Mouse (Mus musculus) heart, postnatal 0 days (tissue): Measurements from ENCODE around the gene Gpi1. TPM values are rescaled to one million over a fixed set of nuclear protein-coding genes. Genes with fewer than 3 reads are reported as not detected.

Experiments
- ATAC-seq: fragments of 200-750 bp; cut with Nextera tagmentation; 2 replicates; pipeline ENCODE4 v1.8.0; 2017; ENCODE audit warnings: low read depth, moderate number of reproducible peaks, moderate library complexity; ENCODE audit not compliant: insufficient read depth
- DNase-seq: peaks from one replicate; pipeline ENCODE4 v3.0.0-alpha.2; 2016; ENCODE audit warnings: low spot score
- H3K27ac ChIP-seq: fragments of 300-500 bp; sonication (generic); 2 replicates; pipeline ENCODE4 v1.5.1; 2014; ENCODE audit warnings: low read depth, mild to moderate bottlenecking
- H3K27me3 ChIP-seq: fragments of 300-500 bp; sonication (generic); 2 replicates; pipeline ENCODE4 v1.6.1; 2014; ENCODE audit warnings: low read length, mixed read lengths; ENCODE audit not compliant: control insufficient read depth, insufficient read depth
- H3K36me3 ChIP-seq: fragments of 300-500 bp; sonication (generic); replicated peaks from 2 replicates; pipeline ENCODE4 v1.6.1; 2014; ENCODE audit warnings: low read length, mixed read lengths; ENCODE audit not compliant: control insufficient read depth, insufficient read depth
- H3K4me1 ChIP-seq: fragments of 300-500 bp; sonication (generic); 2 replicates; pipeline ENCODE4 v1.6.1; 2014; ENCODE audit warnings: antibody characterized with exemption; ENCODE audit not compliant: control insufficient read depth, insufficient read depth
- H3K4me2 ChIP-seq: fragments of 300-500 bp; sonication (generic); 2 replicates; pipeline ENCODE4 v1.6.1; 2014; ENCODE audit warnings: low read depth, mild to moderate bottlenecking, low read length, moderate library complexity
- H3K4me3 ChIP-seq: fragments of 300-500 bp; sonication (generic); 2 replicates; pipeline ENCODE4 v1.5.1; 2014; ENCODE audit warnings: low read depth, low read length
- H3K9ac ChIP-seq: fragments of 300-500 bp; sonication (generic); replicated peaks from 2 replicates; pipeline ENCODE4 v1.6.1; 2014; ENCODE audit warnings: low read depth, low read length, mixed read lengths
- H3K9me3 ChIP-seq: fragments of 300-500 bp; sonication (generic); replicated peaks from 2 replicates; pipeline ENCODE4 v1.6.1; 2016; ENCODE audit warnings: low read length; ENCODE audit not compliant: control insufficient read depth
- CTCF ChIP-seq: IDR thresholded peaks from 2 replicates; pipeline ENCODE4 v1.5.1; 2016; ENCODE audit warnings: antibody characterized with exemption, control low read depth, low read depth
- EP300 ChIP-seq: IDR thresholded peaks from 2 replicates; pipeline ENCODE4 v1.6.1; 2016; ENCODE audit warnings: antibody characterized with exemption, low read depth
- WGBS: fragments of 180-500 bp; shearing (Covaris S2); extraction: QIAGEN DNeasy Blood & Tissue Kit; methylation state at CpG from one replicate; pipeline ENCODE4 v1.1.7; 2014; 5-methylcytosine and 5-hydroxymethylcytosine counted together
- polyA plus RNA-seq: library from polyadenylated mRNA; unstranded; fragments of >200 nt; fragmentation: Nextera tagmentation; extraction: Ambion mirVana; gene quantifications from 2 replicates; pipeline ENCODE4 v1.2.1, GENCODE M21; 2015
- total RNA-seq: library from RNA; depleted of rRNA; stranded (reverse); fragments of >200 nt; gene quantifications from 2 replicates; pipeline ENCODE4 v1.2.3, GENCODE M21; 2014; ENCODE audit warnings: low replicate concordance

Gene Gpi1
- total and polyA plus RNA-seq, 2 experiments from 2014 or later, result 618 to 645 TPM

- TF ChIP-seq EP300, result no peak
- peak; percentile 62 for TF ChIP-seq CTCF
- H3K36me3 ChIP-seq, result peaks cover 79% of the 10 kb centered on the region
- no peak overlapping the region for H3K4me2 ChIP-seq
Observed at GRCm38 (mm10) chr7:34252030-34252429, 21.9 kb upstream of the Gpi1 start.

GRCm38 (mm10) chr7:34250738-34251137 is 20.6 kb upstream of the Gpi1 start, which contains the start of gene Gm6096:
Gene Gm6096 (plus strand): TSS chr7:34251038.
- DNase-seq (no peak), ATAC-seq (no peak)
- TF ChIP-seq EP300 (no peak), CTCF (no peak)
- WGBS, result 93% methylated on average over 7 of the region's 7 CpGs
- H3K27me3 ChIP-seq, result no peaks in the 10 kb centered on the region
- H3K27ac ChIP-seq, result no peak within 1 kb of the TSS
- no peak within 1 kb of the TSS for H3K9ac ChIP-seq
- no peak within 1 kb of the TSS for H3K4me2 ChIP-seq
- H3K4me1 ChIP-seq, result no peaks in the 10 kb centered on the region
- peaks cover 76% of the 10 kb centered on the region for H3K36me3 ChIP-seq
- no peaks in the 10 kb centered on the region for H3K9me3 ChIP-seq
- no peak within 1 kb of the TSS for H3K4me3 ChIP-seq

More at GRCm38 (mm10) chr7:34252030-34252429, 21.9 kb upstream of the Gpi1 start:
- Histone ChIP-seq H3K4me3 (no peak overlapping the region), H3K4me1 (no peaks in the 10 kb centered on the region), H3K27me3 (no peaks in the 10 kb centered on the region), H3K9me3 (no peaks in the 10 kb centered on the region), H3K27ac (no peak overlapping the region), H3K9ac (no peak overlapping the region)
- WGBS, result 80% methylated on average over 2 of the region's 2 CpGs
- DNase-seq (peak; percentile 46), ATAC-seq (no peak)

DNA sequence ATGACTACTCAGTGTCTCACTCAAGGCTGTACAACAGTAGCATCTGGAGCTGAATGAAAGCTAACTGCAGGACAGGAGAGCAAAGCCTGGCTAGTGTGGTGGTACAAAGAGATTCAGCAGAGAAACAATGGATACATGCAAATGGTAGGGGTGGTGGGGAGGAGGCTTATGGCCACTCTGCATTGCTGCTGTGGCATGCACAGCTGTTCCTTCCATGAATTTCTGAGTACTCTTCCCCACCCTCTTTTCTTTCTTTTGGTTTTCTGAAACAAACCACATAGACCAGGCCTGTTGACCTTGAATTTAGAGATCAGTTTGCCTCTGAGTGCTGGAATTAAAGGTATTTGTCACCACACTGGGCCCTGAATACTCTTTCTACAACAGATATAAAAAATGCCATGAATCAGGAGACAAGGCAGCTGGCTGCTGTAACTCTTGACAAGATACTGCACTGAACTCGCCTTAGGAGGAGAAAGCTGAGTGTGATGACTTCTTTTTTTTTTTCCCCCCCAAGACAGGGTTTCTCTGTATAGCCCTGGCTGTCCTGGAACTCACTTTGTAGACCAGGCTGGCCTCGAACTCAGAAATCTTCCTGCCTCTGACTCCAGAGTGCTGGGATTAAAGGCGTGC is 16.8 kb upstream of the Gpi1 start:
- Histone ChIP-seq H3K9me3 (no peaks in the 10 kb centered on the region), H3K4me3 (no peak overlapping the region), H3K4me1 (no peaks in the 10 kb centered on the region), H3K9ac (no peak overlapping the region), H3K36me3 (peaks cover 77% of the 10 kb centered on the region), H3K27ac (no peak overlapping the region), H3K4me2 (no peak overlapping the region), H3K27me3 (no peaks in the 10 kb centered on the region)
- 80% methylated on average over 3 of the region's 3 CpGs for WGBS
- DNase-seq, result no peak
- ATAC-seq, result no peak
- TF ChIP-seq EP300 (no peak), CTCF (no peak)

DNA sequence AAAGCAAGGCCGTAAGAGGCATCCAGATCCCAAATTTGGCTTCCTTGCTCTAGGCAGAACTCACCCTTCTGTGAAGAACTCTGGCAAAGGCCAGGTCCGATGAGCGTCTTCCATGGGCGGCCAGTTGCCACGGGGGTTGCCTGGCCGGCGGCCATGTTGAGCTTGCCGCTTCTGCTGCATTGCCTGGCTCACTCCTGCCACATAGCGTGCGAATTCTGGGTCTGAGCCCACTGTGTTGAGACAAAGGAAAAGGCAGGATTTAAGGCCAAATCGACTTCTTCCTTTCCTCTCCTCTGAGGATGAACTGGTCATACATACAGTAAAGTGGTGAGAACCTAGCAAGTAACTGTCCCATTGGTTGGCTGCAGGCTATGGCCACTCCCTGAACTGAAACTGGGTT is 12.0 kb upstream of the Gpi1 start:
- Histone ChIP-seq H3K9ac (no peak overlapping the region), H3K4me2 (no peak overlapping the region), H3K27me3 (no peaks in the 10 kb centered on the region), H3K4me3 (no peak overlapping the region), H3K27ac (no peak overlapping the region), H3K36me3 (peaks cover 86% of the 10 kb centered on the region), H3K9me3 (no peaks in the 10 kb centered on the region), H3K4me1 (no peaks in the 10 kb centered on the region)
- no peak for TF ChIP-seq CTCF
- TF ChIP-seq EP300, result no peak
- DNase-seq (no peak), ATAC-seq (no peak)
- WGBS, result 94% methylated on average over 11 of the region's 11 CpGs

GRCm38 (mm10) chr7:34238086-34238485 is 8.0 kb upstream of the Gpi1 start:
- TF ChIP-seq EP300, result no peak
- TF ChIP-seq CTCF, result no peak
- ATAC-seq (no peak), DNase-seq (no peak)
- H3K9me3 ChIP-seq, result no peaks in the 10 kb centered on the region
- H3K4me2 ChIP-seq, result no peak overlapping the region
- no peak overlapping the region for H3K27ac ChIP-seq
- WGBS, result 92% methylated on average over 5 of the region's 5 CpGs
- H3K27me3 ChIP-seq, result no peaks in the 10 kb centered on the region
- no peak overlapping the region for H3K4me3 ChIP-seq
- peaks cover 12% of the 10 kb centered on the region; the same call in 1 of the 2 replicates for H3K4me1 ChIP-seq
- H3K36me3 ChIP-seq, result peaks cover 67% of the 10 kb centered on the region
- no peak overlapping the region for H3K9ac ChIP-seq

- DNase-seq, result no peak
- 88% methylated on average over 5 of the region's 5 CpGs for WGBS
Observed at GRCm38 (mm10) chr7:34235602-34236001, 5.5 kb upstream of the Gpi1 start.

More at GRCm38 (mm10) chr7:34235602-34236001, 5.5 kb upstream of the Gpi1 start:
- Histone ChIP-seq H3K36me3 (peaks cover 46% of the 10 kb centered on the region), H3K27me3 (no peaks in the 10 kb centered on the region), H3K4me1 (peaks cover 23% of the 10 kb centered on the region; the same call in 1 of the 2 replicates), H3K4me3 (no peak overlapping the region), H3K4me2 (no peak overlapping the region), H3K9me3 (no peaks in the 10 kb centered on the region), H3K9ac (no peak overlapping the region), H3K27ac (no peak overlapping the region)
- TF ChIP-seq CTCF, result no peak
- no peak for TF ChIP-seq EP300
- ATAC-seq, result no peak
